Mouse (Mus musculus) G1E (cell line): Measurements from ENCODE around the gene Rere. TPM values are rescaled to one million over a fixed set of nuclear protein-coding genes. Genes with fewer than 3 reads are reported as not detected.
"Not testable (repeated sequence)": the region's sequence is repeated elsewhere in the genome, so short reads cannot be mapped to it uniquely, and the experiment has no call there.

Experiments used
- ATAC-seq: 2 replicates; pipeline ENCODE4 v1.8.0; 2016; ENCODE audit warnings: mild to moderate bottlenecking; ENCODE audit not compliant: insufficient number of reproducible peaks, poor library complexity, low FRiP score, severe bottlenecking; ENCODE audit errors: extremely low read depth
- DNase-seq: peaks from one replicate; pipeline ENCODE4 v3.0.0; 2012; ENCODE audit warnings: low spot score
- H3K27me3 ChIP-seq: 2 replicates; pipeline ENCODE4 v1.6.1; 2012; ENCODE audit warnings: mild to moderate bottlenecking, low read length, inconsistent platforms; ENCODE audit not compliant: insufficient read depth
- H3K36me3 ChIP-seq: replicated peaks from 2 replicates; pipeline ENCODE3; 2012; ENCODE audit warnings: mild to moderate bottlenecking, inconsistent platforms
- H3K4me1 ChIP-seq: 2 replicates; pipeline ENCODE4 v1.6.1; 2012; ENCODE audit warnings: low read depth, low read length, inconsistent platforms, mixed read lengths; ENCODE audit not compliant: insufficient read depth
- H3K4me3 ChIP-seq: 2 replicates; pipeline ENCODE4 v1.5.1; 2012; ENCODE audit warnings: low read depth, mild to moderate bottlenecking, inconsistent platforms, low read length, moderate library complexity, mixed read lengths
- H3K9me3 ChIP-seq: replicated peaks from 2 replicates; pipeline ENCODE4 v1.6.1; 2012; ENCODE audit warnings: inconsistent platforms
- CTCF ChIP-seq: IDR thresholded peaks from 2 replicates; pipeline ENCODE4 v1.5.1; 2012; ENCODE audit warnings: low read depth, low read length, inconsistent platforms, mixed read lengths
- GATA1 ChIP-seq: IDR thresholded peaks from 2 replicates; pipeline ENCODE4 v1.6.1; 2012; ENCODE audit warnings: borderline replicate concordance, low read length, inconsistent platforms, mixed read lengths
- GATA2 ChIP-seq: IDR thresholded peaks from 2 replicates; pipeline ENCODE4 v1.6.1; 2012; ENCODE audit warnings: low read depth, low read length, inconsistent platforms, borderline replicate concordance
- POLR2AphosphoS5 ChIP-seq: IDR thresholded peaks from 2 replicates; pipeline ENCODE4 v1.6.1; 2012; ENCODE audit warnings: low read depth, low read length, inconsistent platforms; ENCODE audit not compliant: insufficient replicate concordance
- TAL1 ChIP-seq: conservative IDR thresholded peaks from 2 replicates; pipeline ENCODE4 v1.6.1; 2012; ENCODE audit warnings: low read depth, low read length, inconsistent platforms, mixed read lengths
- polyA plus RNA-seq: library from polyadenylated mRNA; stranded (reverse); fragments of >175 nt; gene quantifications from 2 replicates; pipeline ENCODE4 v1.2.3, GENCODE M21; 2012
- total RNA-seq, 2 experiments: library from RNA; stranded (forward) in 1 of 2; stranded (reverse) in 1 of 2; fragments of 200-1000 nt in 1 of 2; fragments of >200 nt in 1 of 2; fragmentation: Nextera tagmentation in 1 of 2; gene quantifications; 2 replicates each; pipeline ENCODE4 v1.2.3; 2014 to 2017

The Rere gene
- total and polyA plus RNA-seq, 3 experiments, result 17.4 to 329 (median 154) TPM

GRCm38 (mm10) chr4:150599119-150599992 is 317.9 kb downstream of the Rere start:
- Histone ChIP-seq H3K27me3 (no peaks in the 10 kb centered on the region), H3K4me1 (peaks cover 33% of the 10 kb centered on the region), H3K4me3 (no peak overlapping the region), H3K36me3 (peaks cover 82% of the 10 kb centered on the region), H3K9me3 (no peaks in the 10 kb centered on the region)
- DNase-seq, result no peak
- ATAC-seq, result no peak
- no peak for TF ChIP-seq GATA1

GRCm38 (mm10) chr4:150600503-150600902 is 319.1 kb downstream of the Rere start:
- not testable (repeated sequence) for DNase-seq, ATAC-seq, H3K9me3 ChIP-seq, H3K27me3 ChIP-seq, H3K4me3 ChIP-seq
- Histone ChIP-seq H3K4me1 (peaks cover 24% of the 10 kb centered on the region), H3K36me3 (peaks cover 87% of the 10 kb centered on the region)

- DNase-seq (no peak), ATAC-seq (no peak)
- no peaks in the 10 kb centered on the region for H3K9me3 ChIP-seq
- H3K36me3 ChIP-seq, result peaks cover 87% of the 10 kb centered on the region
- no peaks in the 10 kb centered on the region for H3K27me3 ChIP-seq
- TF ChIP-seq GATA1 (no peak), TAL1 (no peak), CTCF (no peak), GATA2 (no peak), POLR2AphosphoS5 (no peak)
- H3K4me3 ChIP-seq, result no peak overlapping the region
- peaks cover 24% of the 10 kb centered on the region for H3K4me1 ChIP-seq
These were observed 320.0 kb downstream of the Rere start for GRCm38 (mm10) chr4:150601489-150601888.

- ATAC-seq (no peak), DNase-seq (no peak)
- peaks cover 83% of the 10 kb centered on the region for H3K36me3 ChIP-seq
- peaks cover 11% of the 10 kb centered on the region for H3K4me1 ChIP-seq
- no peak overlapping the region for H3K4me3 ChIP-seq
- TF ChIP-seq GATA2 (no peak), TAL1 (no peak), POLR2AphosphoS5 (no peak), CTCF (no peak), GATA1 (no peak)
- H3K27me3 ChIP-seq, result no peaks in the 10 kb centered on the region
- no peaks in the 10 kb centered on the region for H3K9me3 ChIP-seq
These were observed 322.1 kb downstream of the Rere start for GRCm38 (mm10) chr4:150603366-150604061.

GRCm38 (mm10) chr4:150605804-150606203 is 324.4 kb downstream of the Rere start:
- peaks cover 14% of the 10 kb centered on the region for H3K4me1 ChIP-seq
- peaks cover 84% of the 10 kb centered on the region for H3K36me3 ChIP-seq
- H3K27me3 ChIP-seq, result no peaks in the 10 kb centered on the region
- no peaks in the 10 kb centered on the region for H3K9me3 ChIP-seq
- DNase-seq (no peak), ATAC-seq (no peak)
- TF ChIP-seq TAL1 (no peak), GATA2 (no peak), POLR2AphosphoS5 (no peak), CTCF (no peak), GATA1 (no peak)
- H3K4me3 ChIP-seq, result no peak overlapping the region

GRCm38 (mm10) chr4:150606449-150607161 is 325.2 kb downstream of the Rere start:
- H3K36me3 ChIP-seq, result peaks cover 87% of the 10 kb centered on the region
- no peak overlapping the region for H3K4me3 ChIP-seq
- H3K27me3 ChIP-seq, result no peaks in the 10 kb centered on the region
- ATAC-seq (no peak), DNase-seq (no peak)
- no peaks in the 10 kb centered on the region for H3K9me3 ChIP-seq
- no peak for TF ChIP-seq CTCF
- peaks cover 14% of the 10 kb centered on the region for H3K4me1 ChIP-seq
